Mouse (Mus musculus) embryonic facial prominence, embryonic 14.5 days (tissue): Measurements from ENCODE around the gene Rbfox3. TPM values are rescaled to one million over a fixed set of nuclear protein-coding genes. Genes with fewer than 3 reads are reported as not detected.

Source experiments
- ATAC-seq: fragments of 200-750 bp; cut with Nextera tagmentation; 2 replicates; pipeline ENCODE4 v1.8.0; 2017; ENCODE audit warnings: low read depth, moderate number of reproducible peaks, moderate TSS enrichment
- DNase-seq: peaks from one replicate; pipeline ENCODE4 v3.0.0-alpha.2; 2015; ENCODE audit warnings: low spot score
- H3K27ac ChIP-seq: fragments of 300-500 bp; sonication (generic); replicated peaks from 2 replicates; pipeline ENCODE4 v1.5.1; 2014; ENCODE audit warnings: low read depth, mild to moderate bottlenecking, low read length, moderate library complexity
- H3K27me3 ChIP-seq: fragments of 300-500 bp; sonication (generic); replicated peaks from 2 replicates; pipeline ENCODE4 v1.6.1; 2014; ENCODE audit warnings: low read length; ENCODE audit not compliant: control insufficient read depth, insufficient read depth
- H3K36me3 ChIP-seq: fragments of 300-500 bp; sonication (generic); 2 replicates; pipeline ENCODE4 v1.6.1; 2014; ENCODE audit warnings: low read length, mixed read lengths; ENCODE audit not compliant: control insufficient read depth, insufficient read depth
- H3K4me1 ChIP-seq: fragments of 300-500 bp; sonication (generic); 2 replicates; pipeline ENCODE4 v1.6.1; 2014; ENCODE audit warnings: antibody characterized with exemption, low read length; ENCODE audit not compliant: control insufficient read depth, insufficient read depth
- H3K4me2 ChIP-seq: fragments of 300-500 bp; sonication (generic); 2 replicates; pipeline ENCODE4 v1.6.1; 2014; ENCODE audit warnings: low read depth, mild to moderate bottlenecking, low read length, moderate library complexity, mixed read lengths
- H3K4me3 ChIP-seq: fragments of 300-500 bp; sonication (generic); 2 replicates; pipeline ENCODE4 v1.5.1; 2014; ENCODE audit warnings: low read depth, mild to moderate bottlenecking, low read length
- H3K9ac ChIP-seq: fragments of 300-500 bp; sonication (generic); 2 replicates; pipeline ENCODE4 v1.6.1; 2014; ENCODE audit warnings: low read depth, mild to moderate bottlenecking, low read length, moderate library complexity, mixed read lengths
- H3K9me3 ChIP-seq: fragments of 300-500 bp; sonication (generic); 2 replicates; pipeline ENCODE4 v1.6.1; 2016; ENCODE audit warnings: low read length; ENCODE audit not compliant: control insufficient read depth
- WGBS: fragments of 180-500 bp; shearing (Covaris S2); extraction: QIAGEN DNeasy Blood & Tissue Kit; methylation state at CpG from one replicate; pipeline ENCODE4 v1.1.7; 2014; 5-methylcytosine and 5-hydroxymethylcytosine counted together
- polyA plus RNA-seq: library from polyadenylated mRNA; unstranded; fragments of >200 nt; fragmentation: Nextera tagmentation; extraction: Ambion mirVana; gene quantifications from 2 replicates; pipeline ENCODE4 v1.2.1, GENCODE M21; 2014

Rbfox3 gene
- polyA plus RNA-seq, 1 experiment from 2014 or later, result 3.4 TPM

GRCm38 (mm10) chr11:118721898-118722297 is 189.5 kb downstream of the Rbfox3 start:
- DNase-seq (no peak), ATAC-seq (no peak)
- Histone ChIP-seq H3K27ac (no peak overlapping the region), H3K9ac (no peak overlapping the region), H3K4me1 (no peaks in the 10 kb centered on the region), H3K27me3 (no peaks in the 10 kb centered on the region), H3K36me3 (no peaks in the 10 kb centered on the region), H3K4me2 (no peak overlapping the region), H3K9me3 (no peaks in the 10 kb centered on the region), H3K4me3 (no peak overlapping the region)
- WGBS, result 53% methylated on average over 6 of the region's 6 CpGs

- Histone ChIP-seq H3K9me3 (no peaks in the 10 kb centered on the region), H3K4me1 (no peaks in the 10 kb centered on the region), H3K36me3 (no peaks in the 10 kb centered on the region), H3K9ac (no peak overlapping the region), H3K4me3 (no peak overlapping the region), H3K27ac (no peak overlapping the region), H3K4me2 (no peak overlapping the region), H3K27me3 (no peaks in the 10 kb centered on the region)
- WGBS, result 83% methylated on average over 26 of the region's 26 CpGs
- DNase-seq (no peak), ATAC-seq (no peak)
These were observed 196.5 kb downstream of the Rbfox3 start for GRCm38 (mm10) chr11:118714601-118715524.

GRCm38 (mm10) chr11:118712761-118713160 is 198.6 kb downstream of the Rbfox3 start:
- H3K4me3 ChIP-seq, result no peak overlapping the region
- WGBS, result 76% methylated on average over 4 of the region's 4 CpGs
- H3K9me3 ChIP-seq, result 0 out of 2 replicates have a peak, but pooled peaks cover 4% of the 10 kb centered on the region
- H3K27me3 ChIP-seq, result no peaks in the 10 kb centered on the region
- DNase-seq (no peak), ATAC-seq (no peak)
- H3K9ac ChIP-seq, result no peak overlapping the region
- H3K27ac ChIP-seq, result no peak overlapping the region
- no peaks in the 10 kb centered on the region for H3K36me3 ChIP-seq
- no peaks in the 10 kb centered on the region for H3K4me1 ChIP-seq
- no peak overlapping the region for H3K4me2 ChIP-seq

- Histone ChIP-seq H3K27ac (no peak overlapping the region), H3K36me3 (no peaks in the 10 kb centered on the region), H3K4me3 (no peak overlapping the region), H3K9me3 (0 out of 2 replicates have a peak, but pooled peaks cover 4% of the 10 kb centered on the region), H3K9ac (no peak overlapping the region), H3K4me2 (no peak overlapping the region), H3K4me1 (no peaks in the 10 kb centered on the region), H3K27me3 (no peaks in the 10 kb centered on the region)
- DNase-seq (no peak), ATAC-seq (no peak)
- 88% methylated on average over 9 of the region's 9 CpGs for WGBS
These were observed 199.3 kb downstream of the Rbfox3 start for GRCm38 (mm10) chr11:118712058-118712457.

GRCm38 (mm10) chr11:118710035-118710434 is 201.4 kb downstream of the Rbfox3 start:
- no peak overlapping the region for H3K4me2 ChIP-seq

GRCm38 (mm10) chr11:118696226-118696930 is 215.0 kb downstream of the Rbfox3 start:
- DNase-seq (peak; percentile 5), ATAC-seq (no peak; the same call in 1 of the 2 replicates)
- Histone ChIP-seq H3K9me3 (no peaks in the 10 kb centered on the region), H3K4me2 (no peak overlapping the region), H3K36me3 (no peaks in the 10 kb centered on the region), H3K4me3 (no peak overlapping the region), H3K9ac (no peak overlapping the region), H3K27me3 (no peaks in the 10 kb centered on the region), H3K27ac (no peak overlapping the region), H3K4me1 (peaks cover 8% of the 10 kb centered on the region; the same call in 1 of the 2 replicates)
- WGBS, result 52% methylated on average over 16 of the region's 16 CpGs

More at GRCm38 (mm10) chr11:118710035-118710434, 201.4 kb downstream of the Rbfox3 start:
- Histone ChIP-seq H3K36me3 (no peaks in the 10 kb centered on the region), H3K9ac (no peak overlapping the region), H3K27me3 (no peaks in the 10 kb centered on the region), H3K9me3 (0 out of 2 replicates have a peak, but pooled peaks cover 4% of the 10 kb centered on the region), H3K4me3 (no peak overlapping the region), H3K27ac (no peak overlapping the region), H3K4me1 (no peaks in the 10 kb centered on the region)
- ATAC-seq (no peak), DNase-seq (no peak)
- 88% methylated on average over 5 of the region's 5 CpGs for WGBS

GRCm38 (mm10) chr11:118693276-118693675 is 218.1 kb downstream of the Rbfox3 start:
- H3K36me3 ChIP-seq, result no peaks in the 10 kb centered on the region
- no peak overlapping the region for H3K27ac ChIP-seq
- H3K9ac ChIP-seq, result no peak overlapping the region
- no peak overlapping the region for H3K4me2 ChIP-seq
- ATAC-seq (no peak), DNase-seq (no peak)
- no peak overlapping the region for H3K4me3 ChIP-seq
- H3K27me3 ChIP-seq, result no peaks in the 10 kb centered on the region
- peaks cover 8% of the 10 kb centered on the region; the same call in 1 of the 2 replicates for H3K4me1 ChIP-seq
- 88% methylated on average over 7 of the region's 7 CpGs for WGBS
- no peaks in the 10 kb centered on the region for H3K9me3 ChIP-seq

- ATAC-seq (no peak), DNase-seq (no peak)
- Histone ChIP-seq H3K4me2 (no peak overlapping the region), H3K4me1 (no peaks in the 10 kb centered on the region), H3K27me3 (no peaks in the 10 kb centered on the region), H3K9ac (no peak overlapping the region), H3K27ac (no peak overlapping the region), H3K9me3 (no peaks in the 10 kb centered on the region), H3K36me3 (no peaks in the 10 kb centered on the region), H3K4me3 (no peak overlapping the region)
- WGBS, result 87% methylated on average over 8 of the region's 8 CpGs
These were observed 221.1 kb downstream of the Rbfox3 start for GRCm38 (mm10) chr11:118690262-118690661.
